Mouse (Mus musculus): ENCODE results near the gene Orc4. TPM values are rescaled to one million over a fixed set of nuclear protein-coding genes. Genes with fewer than 3 reads are reported as not detected.

Gene Orc4
- 5.6 and 7.8 TPM in 2 replicates for polyA plus RNA-seq (2012; rRNA removed)

- Histone ChIP-seq H3K4me3 (replicated peaks; ENCODE audit: extremely low read depth, low read depth, low read length) (peak within 1 kb of the TSS; percentile 96), H3K4me1 (ENCODE audit: control insufficient read depth, insufficient read depth, low read length) (peaks cover 2% of the 10 kb centered on the region; the same call in 1 of the 2 replicates)
- WGBS: 0% methylated on average over 2 of the region's 2 CpGs
- no peak for DNase-seq
- TF ChIP-seq POLR2A (IDR thresholded peaks at IDR 0.05; ENCODE audit: borderline replicate concordance, extremely low read depth, low read depth, low read length) (no peak), CTCF (IDR thresholded peaks at IDR 0.05; ENCODE audit: insufficient read depth, low read length) (no peak)
These were observed at the start of gene Orc4 for GRCm38 (mm10) chr2:48950252-48950315. Gene Orc4 (minus strand): TSS chr2:48950277.

GRCm38 (mm10) chr2:48990322-48990721 lies 40.2 kb upstream of the Orc4 start:
- WGBS: 90% methylated on average over 3 of the region's 3 CpGs
- TF ChIP-seq POLR2A (IDR thresholded peaks at IDR 0.05; ENCODE audit: borderline replicate concordance, extremely low read depth, low read depth, low read length) (no peak), CTCF (IDR thresholded peaks at IDR 0.05; ENCODE audit: insufficient read depth, low read length) (no peak)
- DNase-seq: no peak
- H3K4me1 ChIP-seq (ENCODE audit: control insufficient read depth, insufficient read depth, low read length): no peaks in the 10 kb centered on the region
- no peak overlapping the region for H3K4me3 ChIP-seq (replicated peaks; ENCODE audit: extremely low read depth, low read depth, low read length)

GRCm38 (mm10) chr2:48978920-48979319 lies 28.8 kb upstream of the Orc4 start:
- H3K4me3 ChIP-seq (replicated peaks; ENCODE audit: extremely low read depth, low read depth, low read length): no peak overlapping the region
- H3K4me1 ChIP-seq (ENCODE audit: control insufficient read depth, insufficient read depth, low read length): no peaks in the 10 kb centered on the region
- DNase-seq: no peak
- 36% methylated on average over 3 of the region's 3 CpGs for WGBS
- no peak for TF ChIP-seq CTCF (IDR thresholded peaks at IDR 0.05; ENCODE audit: insufficient read depth, low read length)
- TF ChIP-seq POLR2A (IDR thresholded peaks at IDR 0.05; ENCODE audit: borderline replicate concordance, extremely low read depth, low read depth, low read length): no peak

GRCm38 (mm10) chr2:48956591-48956990 lies 6.5 kb upstream of the Orc4 start:
- TF ChIP-seq CTCF (IDR thresholded peaks at IDR 0.05; ENCODE audit: insufficient read depth, low read length): no peak
- Histone ChIP-seq H3K4me3 (replicated peaks; ENCODE audit: extremely low read depth, low read depth, low read length) (no peak overlapping the region), H3K4me1 (ENCODE audit: control insufficient read depth, insufficient read depth, low read length) (no peaks in the 10 kb centered on the region)
- DNase-seq: no peak
- 47% methylated on average over 3 of the region's 3 CpGs for WGBS

- TF ChIP-seq POLR2A (IDR thresholded peaks at IDR 0.05; ENCODE audit: borderline replicate concordance, extremely low read depth, low read depth, low read length) (no peak), CTCF (IDR thresholded peaks at IDR 0.05; ENCODE audit: insufficient read depth, low read length) (no peak)
- no peak for DNase-seq
- Histone ChIP-seq H3K4me1 (ENCODE audit: control insufficient read depth, insufficient read depth, low read length) (peaks cover 2% of the 10 kb centered on the region; the same call in 1 of the 2 replicates), H3K4me3 (replicated peaks; ENCODE audit: extremely low read depth, low read depth, low read length) (peak overlapping the region; percentile 96)
- 4% methylated on average over 6 of the region's 6 CpGs for WGBS
These were observed 321 bp upstream of the Orc4 start for GRCm38 (mm10) chr2:48950316-48950880.

- no peak for TF ChIP-seq POLR2A (IDR thresholded peaks at IDR 0.05; ENCODE audit: borderline replicate concordance, extremely low read depth, low read depth, low read length)
- peak; percentile 58 for DNase-seq
- H3K4me3 ChIP-seq (replicated peaks; ENCODE audit: extremely low read depth, low read depth, low read length): peak overlapping the region; percentile 96
- H3K4me1 ChIP-seq (ENCODE audit: control insufficient read depth, insufficient read depth, low read length): peaks cover 2% of the 10 kb centered on the region; the same call in 1 of the 2 replicates
- WGBS: 1% methylated on average over 9 of the region's 9 CpGs
These were observed 280 bp downstream of the Orc4 start for GRCm38 (mm10) chr2:48949743-48950251.

GRCm38 (mm10) chr2:48948841-48949584 lies 1.1 kb downstream of the Orc4 start, which contains the start of gene Mbd5:
Gene Mbd5 (plus strand): TSS chr2:48949508.
- Histone ChIP-seq H3K4me3 (replicated peaks; ENCODE audit: extremely low read depth, low read depth, low read length) (peak within 1 kb of the TSS; percentile 96), H3K4me1 (ENCODE audit: control insufficient read depth, insufficient read depth, low read length) (peaks cover 2% of the 10 kb centered on the region; the same call in 1 of the 2 replicates)
- TF ChIP-seq POLR2A (IDR thresholded peaks at IDR 0.05; ENCODE audit: borderline replicate concordance, extremely low read depth, low read depth, low read length): peak; percentile 92
- no peak for TF ChIP-seq CTCF (IDR thresholded peaks at IDR 0.05; ENCODE audit: insufficient read depth, low read length)
- peak; percentile 97 for DNase-seq
- WGBS: under 1% methylated on average over 46 of the region's 49 CpGs

GRCm38 (mm10) chr2:48947761-48948160 lies 2.3 kb downstream of the Orc4 start:
- TF ChIP-seq POLR2A (IDR thresholded peaks at IDR 0.05; ENCODE audit: borderline replicate concordance, extremely low read depth, low read depth, low read length) (no peak), CTCF (IDR thresholded peaks at IDR 0.05; ENCODE audit: insufficient read depth, low read length) (no peak)
- Histone ChIP-seq H3K4me3 (replicated peaks; ENCODE audit: extremely low read depth, low read depth, low read length) (no peak overlapping the region), H3K4me1 (ENCODE audit: control insufficient read depth, insufficient read depth, low read length) (peaks cover 2% of the 10 kb centered on the region; the same call in 1 of the 2 replicates)
- WGBS: 62% methylated on average over 3 of the region's 3 CpGs
- DNase-seq: no peak

GRCm38 (mm10) chr2:48935058-48935457 lies 15.0 kb downstream of the Orc4 start:
- TF ChIP-seq POLR2A (IDR thresholded peaks at IDR 0.05; ENCODE audit: borderline replicate concordance, extremely low read depth, low read depth, low read length): no peak
- no peak for TF ChIP-seq CTCF (IDR thresholded peaks at IDR 0.05; ENCODE audit: insufficient read depth, low read length)
- WGBS: 53% methylated on average over 2 of the region's 2 CpGs
- no peaks in the 10 kb centered on the region for H3K4me1 ChIP-seq (ENCODE audit: control insufficient read depth, insufficient read depth, low read length)
- DNase-seq: no peak
- H3K4me3 ChIP-seq (replicated peaks; ENCODE audit: extremely low read depth, low read depth, low read length): no peak overlapping the region

GRCm38 (mm10) chr2:48915832-48916231 lies 34.2 kb downstream of the Orc4 start:
- DNase-seq: no peak
- Histone ChIP-seq H3K4me1 (ENCODE audit: control insufficient read depth, insufficient read depth, low read length) (no peaks in the 10 kb centered on the region), H3K4me3 (replicated peaks; ENCODE audit: extremely low read depth, low read depth, low read length) (no peak overlapping the region)
- no peak for TF ChIP-seq CTCF (IDR thresholded peaks at IDR 0.05; ENCODE audit: insufficient read depth, low read length)
- no peak for TF ChIP-seq POLR2A (IDR thresholded peaks at IDR 0.05; ENCODE audit: borderline replicate concordance, extremely low read depth, low read depth, low read length)
